Mouse (Mus musculus): Measurements from ENCODE around the gene Xylt2. TPM values are rescaled to one million over a fixed set of nuclear protein-coding genes. Genes with fewer than 3 reads are reported as not detected.
A peak's percentile ranks its signal among the peaks of the same experiment; 100 is the strongest.

Xylt2 gene
- polyA plus RNA-seq, 1 experiment = 81.9 TPM

DNA sequence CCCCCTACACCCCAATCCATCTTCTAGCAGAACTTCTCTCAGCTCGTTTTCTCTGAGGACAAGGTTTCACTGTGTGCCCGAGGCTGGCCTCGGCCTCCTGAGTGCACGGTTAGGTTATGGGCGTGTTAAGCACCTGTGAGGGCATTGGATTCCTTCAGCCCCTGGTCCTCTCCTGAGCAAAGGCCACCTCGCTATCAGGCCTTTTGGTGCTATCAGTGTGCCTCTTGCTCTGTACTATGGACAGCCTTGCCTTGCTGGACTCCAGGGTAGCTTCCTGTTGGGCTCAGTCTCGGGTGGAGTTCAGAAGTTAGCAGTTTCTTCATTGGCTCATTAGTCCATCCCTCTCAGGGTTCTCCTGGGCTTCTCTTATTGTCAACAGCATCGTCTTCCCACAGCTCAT lies 44.3 kb downstream of the Xylt2 start:
- H3K36me3 ChIP-seq (ENCODE audit: control insufficient read depth, insufficient read depth, low read length) = peaks cover 49% of the 10 kb centered on the region

DNA sequence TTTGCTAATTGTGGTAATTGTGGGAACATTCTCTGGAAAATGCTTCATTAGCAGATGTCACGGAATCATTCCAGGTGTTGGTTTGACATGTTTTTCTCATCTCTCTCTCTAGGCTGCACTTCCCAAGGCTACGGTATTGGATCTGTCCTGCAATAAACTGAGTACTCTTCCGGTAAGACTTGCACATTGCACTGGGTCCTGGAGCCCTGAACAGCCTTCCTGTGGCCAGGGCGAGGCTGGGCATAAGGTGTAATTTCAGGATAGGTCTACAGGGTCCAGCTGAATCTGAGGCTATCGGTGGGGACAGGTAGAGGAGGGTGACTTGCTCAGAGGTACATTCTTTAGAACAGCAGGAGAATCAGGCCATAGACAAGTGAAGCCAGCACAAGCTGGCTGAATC lies 45.3 kb downstream of the Xylt2 start:
- no peak overlapping the region for H3K4me3 ChIP-seq (ENCODE audit: control insufficient read depth, insufficient read depth, low read length)
- over 99% methylated on average over 5 of the region's 5 CpGs for WGBS
- H3K4me1 ChIP-seq (replicated peaks; ENCODE audit: control insufficient read depth, insufficient read depth, low read length) = peaks cover 11% of the 10 kb centered on the region
- peaks cover 42% of the 10 kb centered on the region for H3K36me3 ChIP-seq (ENCODE audit: control insufficient read depth, insufficient read depth, low read length)
- H3K27ac ChIP-seq (ENCODE audit: control insufficient read depth, insufficient read depth, low read length) = no peak overlapping the region
- DNase-seq = no peak
- no peak for TF ChIP-seq POLR2A (IDR thresholded peaks at IDR 0.05; ENCODE audit: control insufficient read depth, extremely low read depth, insufficient read depth, low read length, poor library complexity)
- no peak for TF ChIP-seq CTCF (IDR thresholded peaks at IDR 0.05; ENCODE audit: borderline replicate concordance, control insufficient read depth, extremely low read depth, insufficient read depth, low read length, poor library complexity)
- no peaks in the 10 kb centered on the region for H3K27me3 ChIP-seq (ENCODE audit: control insufficient read depth, insufficient read depth, low read length)

More for the DNA sequence above, 44.3 kb downstream of the Xylt2 start:
- H3K27ac ChIP-seq (ENCODE audit: control insufficient read depth, insufficient read depth, low read length) = no peak overlapping the region
- H3K4me3 ChIP-seq (ENCODE audit: control insufficient read depth, insufficient read depth, low read length) = no peak overlapping the region
- no peak for DNase-seq
- no peak for TF ChIP-seq POLR2A (IDR thresholded peaks at IDR 0.05; ENCODE audit: control insufficient read depth, extremely low read depth, insufficient read depth, low read length, poor library complexity)
- no peak for TF ChIP-seq CTCF (IDR thresholded peaks at IDR 0.05; ENCODE audit: borderline replicate concordance, control insufficient read depth, extremely low read depth, insufficient read depth, low read length, poor library complexity)
- 95% methylated on average over 8 of the region's 8 CpGs for WGBS
- H3K27me3 ChIP-seq (ENCODE audit: control insufficient read depth, insufficient read depth, low read length) = no peaks in the 10 kb centered on the region
- peaks cover 11% of the 10 kb centered on the region for H3K4me1 ChIP-seq (replicated peaks; ENCODE audit: control insufficient read depth, insufficient read depth, low read length)

DNA sequence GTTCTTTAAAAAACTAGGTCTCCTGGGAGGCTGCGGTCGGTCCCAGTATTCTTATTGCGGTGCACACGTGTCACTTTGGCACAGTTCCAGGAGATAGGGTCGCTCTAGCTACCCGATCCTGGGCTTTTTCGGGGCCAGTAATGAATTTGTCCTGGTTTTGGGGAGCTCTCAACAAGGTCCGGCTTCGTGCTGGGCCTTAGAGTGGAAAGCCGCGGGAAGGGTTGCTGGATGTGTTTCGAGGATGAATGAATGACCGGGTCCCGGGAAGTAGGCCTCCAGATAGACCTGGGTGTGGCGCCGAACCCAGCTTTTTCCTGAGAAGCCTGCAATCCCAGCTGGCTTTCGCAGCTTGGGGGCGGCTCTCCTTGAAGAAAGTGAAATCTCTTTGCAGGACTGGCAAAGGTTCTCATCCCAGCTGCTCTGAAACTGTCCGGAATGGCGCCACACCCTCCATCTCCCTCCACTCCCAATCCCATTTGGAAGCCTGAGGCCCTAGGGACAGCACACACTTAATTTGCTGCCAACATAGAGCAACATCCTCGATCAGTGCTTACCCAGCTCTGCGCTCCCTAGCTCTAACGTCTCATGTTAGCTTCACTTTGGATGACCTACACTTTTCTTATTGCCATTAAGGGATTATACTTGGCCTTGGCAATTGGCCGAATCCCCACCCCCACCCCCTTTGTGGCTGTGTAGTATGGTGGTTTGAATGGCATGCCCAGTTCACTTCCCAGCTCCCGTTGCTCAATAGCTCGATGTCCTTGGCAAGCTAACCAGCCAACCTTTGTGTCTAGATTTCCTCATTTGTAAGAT lies 46.9 kb downstream of the Xylt2 start:
- peak; percentile 20 for DNase-seq
- TF ChIP-seq CTCF (IDR thresholded peaks at IDR 0.05; ENCODE audit: borderline replicate concordance, control insufficient read depth, extremely low read depth, insufficient read depth, low read length, poor library complexity) = no peak
- no peak for TF ChIP-seq POLR2A (IDR thresholded peaks at IDR 0.05; ENCODE audit: control insufficient read depth, extremely low read depth, insufficient read depth, low read length, poor library complexity)
- Histone ChIP-seq H3K4me3 (ENCODE audit: control insufficient read depth, insufficient read depth, low read length) (peak overlapping the region; percentile 69), H3K27me3 (ENCODE audit: control insufficient read depth, insufficient read depth, low read length) (no peaks in the 10 kb centered on the region), H3K4me1 (replicated peaks; ENCODE audit: control insufficient read depth, insufficient read depth, low read length) (peaks cover 11% of the 10 kb centered on the region), H3K27ac (ENCODE audit: control insufficient read depth, insufficient read depth, low read length) (no peak overlapping the region), H3K36me3 (ENCODE audit: control insufficient read depth, insufficient read depth, low read length) (peaks cover 26% of the 10 kb centered on the region)
- WGBS = 16% methylated on average over 26 of the region's 26 CpGs

DNA sequence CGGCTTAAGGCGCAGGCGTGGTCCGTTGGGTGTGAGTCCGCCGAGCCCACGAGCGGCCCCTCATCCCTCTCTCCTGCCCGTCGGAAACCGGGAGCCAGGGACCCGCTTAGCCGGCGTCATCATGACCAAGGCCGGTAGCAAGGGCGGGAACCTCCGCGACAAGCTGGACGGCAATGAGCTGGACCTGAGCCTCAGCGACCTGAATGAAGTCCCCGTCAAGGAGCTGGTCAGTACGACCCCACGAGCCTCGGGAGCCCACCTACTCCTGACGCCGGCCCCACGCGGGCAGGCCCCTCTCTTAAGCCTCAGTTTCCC lies 47.5 kb downstream of the Xylt2 start:
- peak overlapping the region; percentile 69 for H3K4me3 ChIP-seq (ENCODE audit: control insufficient read depth, insufficient read depth, low read length)
- peaks cover 20% of the 10 kb centered on the region for H3K36me3 ChIP-seq (ENCODE audit: control insufficient read depth, insufficient read depth, low read length)
- TF ChIP-seq POLR2A (IDR thresholded peaks at IDR 0.05; ENCODE audit: control insufficient read depth, extremely low read depth, insufficient read depth, low read length, poor library complexity) (no peak), CTCF (IDR thresholded peaks at IDR 0.05; ENCODE audit: borderline replicate concordance, control insufficient read depth, extremely low read depth, insufficient read depth, low read length, poor library complexity) (no peak)
- H3K27me3 ChIP-seq (ENCODE audit: control insufficient read depth, insufficient read depth, low read length) = no peaks in the 10 kb centered on the region
- no peak overlapping the region for H3K27ac ChIP-seq (ENCODE audit: control insufficient read depth, insufficient read depth, low read length)
- WGBS = under 1% methylated on average over 28 of the region's 28 CpGs
- no peak for DNase-seq
- H3K4me1 ChIP-seq (replicated peaks; ENCODE audit: control insufficient read depth, insufficient read depth, low read length) = peaks cover 11% of the 10 kb centered on the region

DNA sequence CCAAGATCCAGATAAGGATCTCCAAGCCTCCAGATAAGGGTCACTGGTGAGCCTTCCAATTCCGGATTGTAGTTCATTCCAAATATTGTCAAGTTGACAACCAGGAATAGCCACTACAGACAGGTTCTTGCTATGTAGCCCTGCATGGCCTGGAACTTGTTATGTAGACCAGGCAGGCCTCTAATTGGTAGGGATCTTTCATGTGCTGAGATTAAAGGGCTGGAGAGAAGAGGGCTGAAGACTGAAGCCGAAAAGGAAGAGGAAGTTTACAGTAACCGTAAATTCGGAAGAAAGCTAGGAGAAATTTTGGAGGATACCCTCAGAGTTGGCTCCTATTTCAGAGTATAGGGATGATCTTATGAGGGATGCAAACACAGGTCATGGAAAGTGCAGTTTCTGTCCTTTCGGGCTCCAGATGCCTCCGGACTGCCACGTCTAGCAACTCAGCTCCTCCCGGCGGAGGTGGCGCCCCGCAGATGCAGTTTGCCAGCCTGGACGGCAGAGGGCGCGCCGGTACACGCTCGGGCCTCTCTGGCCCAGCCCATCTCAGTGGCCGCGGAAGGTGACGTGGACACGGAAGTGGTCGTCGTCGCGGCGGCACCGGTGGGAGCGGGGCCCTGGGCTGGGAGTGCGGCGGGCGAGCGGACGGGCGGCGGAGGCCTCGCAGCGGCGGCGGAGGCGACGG lies 48.0 kb downstream of the Xylt2 start, which contains the start of gene Lrrc59:
Gene Lrrc59 (plus strand): TSS at position 569 of the 685 bp plus-strand sequence.
- peak; percentile 97 for DNase-seq
- Histone ChIP-seq H3K27ac (ENCODE audit: control insufficient read depth, insufficient read depth, low read length) (no peak within 1 kb of the TSS), H3K36me3 (ENCODE audit: control insufficient read depth, insufficient read depth, low read length) (peaks cover 15% of the 10 kb centered on the region), H3K4me1 (replicated peaks; ENCODE audit: control insufficient read depth, insufficient read depth, low read length) (peaks cover 11% of the 10 kb centered on the region), H3K27me3 (ENCODE audit: control insufficient read depth, insufficient read depth, low read length) (no peaks in the 10 kb centered on the region), H3K4me3 (ENCODE audit: control insufficient read depth, insufficient read depth, low read length) (peak within 1 kb of the TSS; percentile 69)
- WGBS = 3% methylated on average over 40 of the region's 41 CpGs
- TF ChIP-seq POLR2A (IDR thresholded peaks at IDR 0.05; ENCODE audit: control insufficient read depth, extremely low read depth, insufficient read depth, low read length, poor library complexity) (peak; percentile 83), CTCF (IDR thresholded peaks at IDR 0.05; ENCODE audit: borderline replicate concordance, control insufficient read depth, extremely low read depth, insufficient read depth, low read length, poor library complexity) (peak; percentile 100)

DNA sequence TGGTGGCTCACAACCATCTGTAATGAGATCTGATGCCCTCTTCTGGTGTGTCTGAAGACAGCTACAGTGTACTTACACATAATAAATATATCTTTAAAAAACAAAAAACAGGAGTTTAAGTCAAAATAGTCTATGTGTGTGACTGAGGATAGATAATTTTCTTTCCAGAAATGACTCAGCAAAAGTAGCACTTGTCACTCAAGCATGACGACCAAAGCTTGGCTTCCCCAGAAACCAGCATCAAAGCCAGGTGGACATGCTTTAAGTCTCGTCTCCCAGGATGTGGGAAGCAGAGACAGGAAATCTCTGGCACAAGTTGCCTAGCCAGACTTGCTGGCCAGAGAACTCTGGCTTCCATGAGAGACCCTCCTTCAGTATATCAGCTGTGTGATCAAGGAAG lies 55.2 kb downstream of the Xylt2 start:
- Histone ChIP-seq H3K27me3 (ENCODE audit: control insufficient read depth, insufficient read depth, low read length) (no peaks in the 10 kb centered on the region), H3K36me3 (ENCODE audit: control insufficient read depth, insufficient read depth, low read length) (no peaks in the 10 kb centered on the region), H3K27ac (ENCODE audit: control insufficient read depth, insufficient read depth, low read length) (no peak overlapping the region), H3K4me3 (ENCODE audit: control insufficient read depth, insufficient read depth, low read length) (no peak overlapping the region), H3K4me1 (replicated peaks; ENCODE audit: control insufficient read depth, insufficient read depth, low read length) (no peaks in the 10 kb centered on the region)
- 17% methylated on average over 2 of the region's 2 CpGs for WGBS
- DNase-seq = no peak
- no peak for TF ChIP-seq CTCF (IDR thresholded peaks at IDR 0.05; ENCODE audit: borderline replicate concordance, control insufficient read depth, extremely low read depth, insufficient read depth, low read length, poor library complexity)
- TF ChIP-seq POLR2A (IDR thresholded peaks at IDR 0.05; ENCODE audit: control insufficient read depth, extremely low read depth, insufficient read depth, low read length, poor library complexity) = no peak
